Mouse (Mus musculus): Measurements from ENCODE around the gene Rragd.
"Not testable (repeated sequence)": the region's sequence is repeated elsewhere in the genome, so short reads cannot be mapped to it uniquely, and the experiment has no call there.

Gene Rragd

GRCm38 (mm10) chr4:32982716-32983175 is at the start of gene Rragd:
Gene Rragd (plus strand): TSS chr4:32983037.
- no peak for DNase-seq (ENCODE audit: low read depth)

GRCm38 (mm10) chr4:32936762-32937341 is 46.0 kb upstream of the Rragd start:
- no peak for DNase-seq (ENCODE audit: low read depth)

GRCm38 (mm10) chr4:32939521-32939920 is 43.3 kb upstream of the Rragd start:
- DNase-seq (ENCODE audit: low read depth) = no peak

- DNase-seq (ENCODE audit: low read depth) = no peak
Observed at GRCm38 (mm10) chr4:32939964-32940363, 42.9 kb upstream of the Rragd start.

GRCm38 (mm10) chr4:32940984-32941383 is 41.9 kb upstream of the Rragd start:
- DNase-seq (ENCODE audit: low read depth) = no peak

GRCm38 (mm10) chr4:32947631-32948030 is 35.2 kb upstream of the Rragd start:
- no peak for DNase-seq (ENCODE audit: low read depth)

- no peak for DNase-seq (ENCODE audit: low read depth)
Observed at GRCm38 (mm10) chr4:32948696-32949095, 34.1 kb upstream of the Rragd start.

GRCm38 (mm10) chr4:32950356-32951034 is 32.3 kb upstream of the Rragd start, which contains the start of gene Ankrd6:
Gene Ankrd6 (minus strand): TSS chr4:32950841.
- DNase-seq (ENCODE audit: low read depth) = no peak

- DNase-seq (ENCODE audit: low read depth) = no peak
Observed at GRCm38 (mm10) chr4:32951035-32951940, 31.5 kb upstream of the Rragd start.

GRCm38 (mm10) chr4:32952681-32953080 is 30.2 kb upstream of the Rragd start:
- no peak for DNase-seq (ENCODE audit: low read depth)

- no peak for DNase-seq (ENCODE audit: low read depth)
Observed at GRCm38 (mm10) chr4:32956423-32956822, 26.4 kb upstream of the Rragd start.

GRCm38 (mm10) chr4:32961394-32961793 is 21.4 kb upstream of the Rragd start:
- no peak for DNase-seq (ENCODE audit: low read depth)

GRCm38 (mm10) chr4:32964619-32965018 is 18.2 kb upstream of the Rragd start:
- DNase-seq (ENCODE audit: low read depth) = not testable (repeated sequence)

GRCm38 (mm10) chr4:32977331-32977730 is 5.5 kb upstream of the Rragd start:
- no peak for DNase-seq (ENCODE audit: low read depth)

- no peak for DNase-seq (ENCODE audit: low read depth)
Observed at GRCm38 (mm10) chr4:32980061-32980460, 2.8 kb upstream of the Rragd start.

GRCm38 (mm10) chr4:32981617-32982016 is 1.2 kb upstream of the Rragd start:
- DNase-seq (ENCODE audit: low read depth) = no peak

- DNase-seq (ENCODE audit: low read depth) = no peak
Observed at GRCm38 (mm10) chr4:32982041-32982715, 659 bp upstream of the Rragd start.

GRCm38 (mm10) chr4:32983176-32984155 is 629 bp downstream of the Rragd start:
- DNase-seq (ENCODE audit: low read depth) = no peak

GRCm38 (mm10) chr4:32984242-32984641 is 1.4 kb downstream of the Rragd start:
- no peak for DNase-seq (ENCODE audit: low read depth)

GRCm38 (mm10) chr4:32984801-32985675 is 2.2 kb downstream of the Rragd start:
- DNase-seq (ENCODE audit: low read depth) = no peak
